Mouse (Mus musculus) naive thymus-derived CD4-positive, alpha-beta T cell, adult 2 months (primary cell): ENCODE data around the gene Lipo2.
"Not testable (repeated sequence)": the region's sequence is repeated elsewhere in the genome, so short reads cannot be mapped to it uniquely, and the experiment has no call there.

Source experiments
- DNase-seq: peaks from one replicate; pipeline ENCODE4 v3.0.0-alpha.2; 2011; ENCODE audit warnings: low read depth

The Lipo2 gene

GRCm38 (mm10) chr19:33751259-33751658 is at the start of gene Lipo2:
Gene Lipo2 (minus strand): TSS chr19:33751359.
- not testable (repeated sequence) for DNase-seq

- DNase-seq, result not testable (repeated sequence)
Observed at GRCm38 (mm10) chr19:33787359-33787758, 36.2 kb upstream of the Lipo2 start, which contains the start of gene Lipo1. Gene Lipo1 (minus strand): TSS chr19:33787459.

GRCm38 (mm10) chr19:33786576-33787277 is 35.6 kb upstream of the Lipo2 start:
- no peak for DNase-seq

DNA sequence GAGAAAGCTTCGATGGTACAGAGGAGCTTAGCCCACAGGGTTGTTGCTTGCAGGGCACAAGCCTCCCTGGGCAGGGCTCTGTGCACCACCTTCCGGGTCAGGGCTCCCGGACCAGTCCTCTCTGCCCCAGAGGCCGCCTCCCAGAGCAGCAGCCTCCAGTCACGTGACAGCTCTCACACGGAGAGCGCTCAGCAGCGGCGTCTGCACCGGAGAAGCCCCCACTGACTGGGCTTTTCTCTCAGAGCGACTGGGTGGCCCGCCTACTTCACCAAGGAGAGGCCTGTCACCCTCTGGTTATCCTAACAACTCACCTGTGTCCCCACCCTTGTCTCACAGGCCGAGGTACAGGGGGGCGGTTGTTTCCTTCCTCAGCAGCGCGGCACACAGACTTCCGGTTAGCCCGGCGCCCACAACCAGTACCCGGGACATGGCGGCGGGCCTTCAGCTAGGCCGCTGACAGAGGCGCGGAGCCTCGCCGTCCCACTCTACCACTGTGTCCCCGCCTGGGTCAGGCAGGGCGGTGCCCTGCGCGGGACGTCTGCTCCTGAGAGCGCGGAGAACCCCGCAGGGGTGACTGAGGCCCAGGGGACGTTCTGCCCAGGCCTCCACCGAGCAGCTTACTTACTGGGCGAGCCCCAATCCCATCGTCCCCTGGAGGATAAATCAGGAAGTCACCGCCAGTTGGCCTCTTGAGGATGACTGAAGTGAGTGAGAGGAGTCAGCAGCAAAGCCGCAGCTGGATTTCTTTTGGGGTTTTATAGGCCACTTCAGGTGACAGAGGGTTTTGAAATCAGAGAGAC is 10.3 kb upstream of the Lipo2 start, which contains the start of gene Lipo3:
Gene Lipo3 (minus strand): TSS at position 665 of the 800 bp plus-strand sequence.
- not testable (repeated sequence) for DNase-seq
